ENCODE assay signal across 10 mouse cellular contexts in genomic region chr7:133579491-133580295, GRCm38 (mm10). TPM values are rescaled to one million over a fixed set of nuclear protein-coding genes. Genes with fewer than 3 reads are reported as not detected.
DNase-seq lines count a peak whose midpoint lies in the region; ATAC-seq and TF ChIP-seq lines count a peak whose summit lies in the region.
"Had no signal": no experiment of that assay in that cellular context is flagged by ENCODE, and none has a peak within 500 bp of the region (broad histone marks: within the 10 kb centered on the region; RNA-seq: fewer than 3 reads in every experiment).

No protein-coding gene starts in this region.

- H3K4me3 ChIP-seq in left cerebral cortex, adult 2 months, result no peak overlapping the region; the same call in 1 of the 2 replicates
- no peak overlapping the region for H3K4me3 ChIP-seq in kidney, embryonic 16.5 days (ENCODE audit: low read length)

- H3K27me3 ChIP-seq in kidney, embryonic 16.5 days (ENCODE audit: insufficient read depth, low read length), result no peaks in the 10 kb centered on the region

- DNase-seq in left cerebral cortex, adult 18-20 months (ENCODE audit: low spot score in 2 of 2), result peak; percentile 5 to 13
- no peak for DNase-seq in left cerebral cortex, postnatal 10 days (ENCODE audit: extremely low spot score in 1 of 2, low spot score in 2 of 2)
- DNase-seq in adrenal gland, postnatal 25 days, result peak; percentile 6
- DNase-seq in left cerebral cortex, adult 2 months (ENCODE audit: extremely low spot score in 1 of 2, low spot score in 2 of 2), result peak; percentile 15 to 17
- peak; percentile 43 for DNase-seq in telencephalon, adult 2 months (ENCODE audit: low read depth, low spot score)
- DNase-seq in thymus, postnatal 14 days, result no peak
- DNase-seq: cerebellum, adult 9-11 months had no signal

- no peaks in the 10 kb centered on the region for H3K9me3 ChIP-seq in kidney, embryonic 16.5 days (ENCODE audit: low read length)

- peak; percentile 28 for TF ChIP-seq CTCF in left cerebral cortex, adult 2 months (IDR thresholded peaks at IDR 0.05)

- intact Hi-C loops in left cerebral cortex, postnatal 10 days (cut with DNase I), result no loop called here
- intact Hi-C loops in left cerebral cortex, adult 2 months (cut with DNase I), result no loop called here

- no peak for ATAC-seq in kidney, embryonic 16.5 days (ENCODE audit: low FRiP score, low TSS enrichment)
- ATAC-seq: lung, postnatal 0 days had no signal

- 81% methylated on average over 20 of the region's 20 CpGs for WGBS in kidney, embryonic 16.5 days

- H3K27ac ChIP-seq in left cerebral cortex, adult 2 months, result no peak overlapping the region
- no peak overlapping the region for H3K27ac ChIP-seq in kidney, embryonic 16.5 days (ENCODE audit: low read length)

- no peaks in the 10 kb centered on the region for H3K36me3 ChIP-seq in kidney, embryonic 16.5 days (ENCODE audit: insufficient read depth, low read length)

- peaks cover 12% of the 10 kb centered on the region for H3K4me1 ChIP-seq in kidney, embryonic 16.5 days (ENCODE audit: insufficient read depth, low read length)

- H3K9ac ChIP-seq in kidney, embryonic 16.5 days (replicated peaks; ENCODE audit: low read length), result no peak overlapping the region

- no peak overlapping the region for H3K4me2 ChIP-seq in kidney, embryonic 16.5 days (replicated peaks; ENCODE audit: low read depth, low read length)

RNA-seq across cellular contexts. Expression of gene Tex36, which starts 22.3 kb away (rescaled TPM):
- not detected for total RNA-seq in left cerebral cortex, adult 18-20 months (2021)
- not detected for total RNA-seq in left cerebral cortex, postnatal 10 days (2021)
- not detected in 2 replicates for total RNA-seq in adrenal gland, postnatal 25 days (2021)
- total RNA-seq in left cerebral cortex, adult 2 months (2021), result not detected
- not detected in 2 replicates for polyA plus RNA-seq in kidney, embryonic 16.5 days (2015; fragmentation: Nextera tagmentation; extraction: Ambion mirVana)
- total RNA-seq: heart, adult 8-10 months had no signal
- polyA plus RNA-seq: lung, postnatal 0 days had no signal

RNA-seq across cellular contexts. Expression of gene Edrf1, which starts 57.6 kb away (rescaled TPM):
- 10 to 100 TPM; 23.3 to 27.0 TPM for total RNA-seq in left cerebral cortex, adult 18-20 months (2021)
- 10 to 100 TPM; 22.6 to 24.6 TPM for total RNA-seq in left cerebral cortex, postnatal 10 days (2021)
- 20.7 and 22.8 TPM in 2 replicates for total RNA-seq in adrenal gland, postnatal 25 days (2021)
- 10 to 100 TPM; 22.7 to 26.6 TPM for total RNA-seq in left cerebral cortex, adult 2 months (2021)
- 26.2 and 27.1 TPM in 2 replicates for polyA plus RNA-seq in kidney, embryonic 16.5 days (2015; fragmentation: Nextera tagmentation; extraction: Ambion mirVana)

Comparison
In these comparisons a context has a peak if more than half of its experiments do, and no peak if none do; other contexts are left out.
1. DNase-seq: peak in left cerebral cortex, adult 18-20 months (2 of 2), adrenal gland, postnatal 25 days (single experiment), left cerebral cortex, adult 2 months (2 of 2) and telencephalon, adult 2 months (single experiment); none in left cerebral cortex, postnatal 10 days (0 of 2) and thymus, postnatal 14 days (single experiment).